In the genomic region with DNA sequence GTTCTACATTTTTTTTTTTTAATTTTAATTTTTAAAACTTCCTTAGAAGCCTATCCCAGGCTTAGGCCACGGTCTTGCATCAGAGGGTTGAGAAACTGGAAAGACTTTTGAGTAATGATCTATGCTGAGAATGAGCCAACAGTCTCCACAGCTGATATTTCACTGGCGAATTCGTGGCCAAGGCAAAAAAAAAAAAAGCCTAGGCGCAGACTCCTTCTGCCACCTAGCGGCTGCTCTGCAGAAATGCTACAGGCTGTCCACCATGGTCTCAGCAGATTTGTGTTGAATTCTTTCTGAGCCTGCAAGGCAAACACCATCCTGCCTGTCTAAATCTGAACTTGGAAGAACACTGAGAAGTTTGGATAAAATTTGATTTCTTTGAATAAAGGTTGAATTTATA, we compare ENCODE assay signal across 8 mouse cellular contexts.
A peak's percentile ranks its signal among the peaks of the same experiment; 100 is the strongest.
DNase-seq lines count a peak whose midpoint lies in the region; ATAC-seq lines count a peak whose summit lies in the region.

No protein-coding gene starts in this region.

- no peak overlapping the region for H3K4me3 ChIP-seq in hindbrain, embryonic 10.5 days
- H3K4me3 ChIP-seq in hindbrain, embryonic 12.5 days, result no peak overlapping the region
- H3K4me3 ChIP-seq in kidney, embryonic 16.5 days (ENCODE audit: low read length), result no peak overlapping the region

- H3K9me3 ChIP-seq in hindbrain, embryonic 10.5 days, result no peaks in the 10 kb centered on the region
- no peaks in the 10 kb centered on the region for H3K9me3 ChIP-seq in hindbrain, embryonic 12.5 days (replicated peaks)
- H3K9me3 ChIP-seq in kidney, embryonic 16.5 days (ENCODE audit: low read length), result no peaks in the 10 kb centered on the region

- H3K4me2 ChIP-seq in hindbrain, embryonic 12.5 days (replicated peaks), result no peak overlapping the region
- no peak overlapping the region for H3K4me2 ChIP-seq in kidney, embryonic 16.5 days (replicated peaks; ENCODE audit: low read depth, low read length)

- no peaks in the 10 kb centered on the region for H3K36me3 ChIP-seq in hindbrain, embryonic 10.5 days
- H3K36me3 ChIP-seq in hindbrain, embryonic 12.5 days, result no peaks in the 10 kb centered on the region
- no peaks in the 10 kb centered on the region for H3K36me3 ChIP-seq in kidney, embryonic 16.5 days (ENCODE audit: insufficient read depth, low read length)
- peaks cover 4% of the 10 kb centered on the region for H3K36me3 ChIP-seq in splenic B cell, adult 2 months (ENCODE audit: control insufficient read depth, insufficient read depth, low read length, poor library complexity, severe bottlenecking)

- no peaks in the 10 kb centered on the region for H3K4me1 ChIP-seq in hindbrain, embryonic 10.5 days (replicated peaks)
- H3K4me1 ChIP-seq in hindbrain, embryonic 12.5 days, result no peaks in the 10 kb centered on the region; the same call in 1 of the 2 replicates
- H3K4me1 ChIP-seq in kidney, embryonic 16.5 days (ENCODE audit: insufficient read depth, low read length), result no peaks in the 10 kb centered on the region

- H3K9ac ChIP-seq in hindbrain, embryonic 12.5 days, result no peak overlapping the region
- no peak overlapping the region for H3K9ac ChIP-seq in kidney, embryonic 16.5 days (replicated peaks; ENCODE audit: low read length)

- no peaks in the 10 kb centered on the region for H3K27me3 ChIP-seq in hindbrain, embryonic 10.5 days (ENCODE audit: insufficient read depth, poor library complexity, severe bottlenecking)
- H3K27me3 ChIP-seq in hindbrain, embryonic 12.5 days, result no peaks in the 10 kb centered on the region
- H3K27me3 ChIP-seq in kidney, embryonic 16.5 days (ENCODE audit: insufficient read depth, low read length), result no peaks in the 10 kb centered on the region
- no peaks in the 10 kb centered on the region for H3K27me3 ChIP-seq in splenic B cell, adult 2 months (ENCODE audit: control insufficient read depth, insufficient read depth, low read length, poor library complexity, severe bottlenecking)

- no peak for ATAC-seq in hindbrain, embryonic 12.5 days (ENCODE audit: low FRiP score)
- ATAC-seq in kidney, embryonic 16.5 days (ENCODE audit: low FRiP score, low TSS enrichment), result peak; percentile 49; the same call in 1 of the 2 replicates

- no peak overlapping the region for H3K27ac ChIP-seq in hindbrain, embryonic 10.5 days
- H3K27ac ChIP-seq in hindbrain, embryonic 12.5 days, result no peak overlapping the region
- H3K27ac ChIP-seq in kidney, embryonic 16.5 days (ENCODE audit: low read length), result no peak overlapping the region

- DNase-seq in hindbrain, embryonic 10.5 days (ENCODE audit: low spot score), result peak; percentile 40
- DNase-seq in CD8-positive naive resting alpha-beta T cell, adult 2 months (ENCODE audit: low read depth in 2 of 2, low spot score in 2 of 2), result peak; percentile 7 to 20
- peak; percentile 22 for DNase-seq in c-Kit-positive CD71-positive TER-119-positive erythroid progenitor cells, embryonic 14.5 days (ENCODE audit: low spot score)
- peak; percentile 62 for DNase-seq in forelimb bud, embryonic 11.5 days (ENCODE audit: low read depth, low spot score)
- DNase-seq in mesoderm, embryonic 11.5 days (ENCODE audit: low read depth, low spot score), result peak; percentile 72
- peak; percentile 73 for DNase-seq in splenic B cell, adult 2 months (ENCODE audit: low read depth, low spot score)

- 5% methylated on average over 5 of the region's 5 CpGs for WGBS in hindbrain, embryonic 10.5 days
- WGBS in hindbrain, embryonic 12.5 days, result 6% methylated on average over 5 of the region's 5 CpGs
- WGBS in kidney, embryonic 16.5 days, result 6% methylated on average over 5 of the region's 5 CpGs

Comparison
In these comparisons a context has a peak if more than half of its experiments do, and no peak if none do; other contexts are left out.
1. DNase-seq: peak in every context shown above with its lines; median percentile 73 in splenic B cell, adult 2 months; 72 in mesoderm, embryonic 11.5 days; 62 in forelimb bud, embryonic 11.5 days; 40 in hindbrain, embryonic 10.5 days; 22 in c-Kit-positive CD71-positive TER-119-positive erythroid progenitor cells, embryonic 14.5 days; 14 in CD8-positive naive resting alpha-beta T cell, adult 2 months.